Mouse (Mus musculus): ENCODE results near the gene Mtrf1.

DNA sequence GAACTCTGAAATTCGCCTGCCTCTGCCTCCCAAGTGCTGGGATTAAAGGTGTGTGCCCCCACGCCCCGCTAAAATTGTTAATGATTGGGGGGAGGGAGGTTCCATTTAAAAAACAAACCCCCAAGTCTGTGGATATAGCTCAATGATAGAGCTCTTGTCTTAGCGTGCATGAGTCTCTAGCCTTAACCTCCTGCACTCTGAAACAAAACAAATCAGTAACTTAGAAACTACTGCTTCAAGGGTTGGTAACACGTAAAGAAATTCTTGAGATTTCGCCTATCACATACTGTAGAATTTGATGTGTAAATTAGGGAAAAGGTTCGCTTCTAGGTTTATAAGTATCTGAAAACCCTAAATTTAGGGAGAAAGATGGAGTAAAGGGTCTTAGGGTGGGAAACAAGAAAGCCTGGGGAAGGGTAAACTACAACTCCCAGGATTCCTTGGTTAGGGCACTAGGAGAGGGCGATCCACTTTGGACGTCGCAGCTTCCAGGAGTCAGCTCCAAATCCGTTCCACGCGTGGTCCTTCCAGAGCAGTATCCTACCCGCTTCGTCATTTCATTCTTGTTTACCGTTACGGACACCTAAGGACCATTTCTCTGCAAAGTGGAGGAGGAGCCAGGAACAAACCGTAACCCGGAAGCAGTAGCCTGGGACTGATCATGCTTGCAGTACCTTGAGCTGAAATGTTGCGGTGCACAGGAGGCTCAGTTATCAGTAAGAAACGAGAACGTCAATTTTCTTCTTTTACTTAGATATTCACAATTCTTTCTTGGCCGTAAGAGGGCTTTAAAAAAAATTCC, at the start of gene Mtrf1:
- TF ChIP-seq POLR2A (IDR thresholded peaks at IDR 0.05; ENCODE audit: low read depth, low read length) (no peak), CTCF (IDR thresholded peaks at IDR 0.05; ENCODE audit: extremely low read depth, insufficient read length, insufficient replicate concordance, low read depth, low read length) (no peak)

Measured in small intestine, adult 2 months (tissue).